Mouse (Mus musculus) spleen, postnatal 36 days (tissue): ENCODE measurements around the gene Cd163l1.

ENCODE experiments used
- DNase-seq, 2 experiments: peaks; one replicate each; pipeline ENCODE4 v3.0.0; 2022; ENCODE audit warnings: low spot score in 2 of 2, mixed read lengths in 1 of 2

Cd163l1 gene

DNA sequence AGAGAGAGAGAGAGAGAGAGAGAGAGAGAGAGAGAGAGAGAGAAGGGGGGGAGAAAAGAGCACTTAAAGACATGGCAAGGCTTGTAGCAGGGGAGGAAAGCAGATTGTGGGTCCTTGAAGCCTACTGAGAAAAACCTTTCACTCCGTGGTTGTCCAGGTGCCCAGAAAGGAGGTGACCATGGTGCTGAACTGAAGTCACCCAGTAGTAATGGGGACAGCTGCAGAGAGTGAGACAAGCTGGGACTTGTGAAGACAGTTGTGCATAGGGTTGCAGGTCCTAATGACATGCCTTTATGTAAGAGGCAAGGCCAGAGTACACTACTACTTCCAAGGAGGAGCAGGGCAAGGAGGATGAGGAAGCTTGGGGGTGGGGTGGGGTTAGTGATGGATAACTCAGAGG, 1.2 kb downstream of the Cd163l1 start:
- DNase-seq: no peak

DNA sequence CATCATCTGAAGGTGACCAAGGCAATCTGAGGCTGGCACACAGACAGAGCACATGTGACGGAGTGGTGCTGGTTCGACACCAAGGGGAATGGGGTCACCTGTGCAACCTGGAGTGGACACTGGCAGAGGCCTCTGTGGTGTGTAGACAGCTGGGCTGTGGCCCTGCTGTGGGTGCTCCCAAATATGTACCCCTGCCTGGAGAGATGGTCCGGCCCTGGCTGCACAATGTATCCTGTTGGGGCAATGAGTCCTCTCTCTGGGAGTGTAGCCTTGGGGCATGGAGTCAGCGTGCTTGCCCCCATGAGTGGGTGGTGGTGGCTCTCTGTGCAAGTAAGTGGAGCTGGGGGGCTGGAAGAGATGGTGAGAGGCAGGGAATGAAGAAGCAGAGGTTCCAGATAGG, 2.3 kb downstream of the Cd163l1 start:
- no peak for DNase-seq

DNA sequence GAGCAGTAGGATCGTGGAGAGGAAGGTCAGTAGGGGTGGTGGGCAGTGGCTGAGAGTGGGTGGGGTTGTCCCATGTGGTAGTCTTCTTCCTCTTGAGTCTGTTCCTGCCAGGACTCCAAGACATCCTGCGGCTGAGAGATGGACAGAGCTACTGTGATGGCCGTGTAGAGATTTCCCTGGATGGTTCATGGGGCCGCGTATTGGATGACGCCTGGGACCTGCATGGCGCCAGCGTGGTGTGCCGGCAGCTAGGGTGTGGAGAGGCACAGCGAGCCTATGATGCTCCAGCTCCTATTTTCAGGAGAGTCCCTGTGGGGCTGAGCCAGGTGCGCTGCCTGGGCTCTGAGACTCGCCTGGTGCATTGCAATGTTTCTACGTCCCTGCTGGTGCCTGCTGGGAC, 6.1 kb downstream of the Cd163l1 start:
- DNase-seq: no peak

DNA sequence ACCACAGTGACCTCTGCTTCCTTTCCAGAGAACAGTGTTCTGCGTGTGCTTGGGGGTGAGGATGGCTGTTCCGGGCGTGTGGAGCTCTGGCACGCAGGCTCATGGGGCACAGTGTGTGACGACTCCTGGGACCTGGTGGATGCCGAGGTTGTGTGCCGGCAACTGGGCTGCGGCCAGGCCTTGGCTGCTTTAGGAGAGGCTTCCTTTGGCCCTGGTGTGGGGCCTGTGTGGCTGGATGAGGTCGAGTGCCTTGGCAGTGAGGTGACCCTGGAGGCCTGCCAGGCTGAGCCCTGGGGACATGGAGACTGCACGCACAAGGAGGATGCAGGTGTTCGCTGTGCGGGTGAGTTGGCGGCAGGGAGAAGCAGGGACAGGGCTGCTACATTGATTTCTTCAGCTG, 10.4 kb downstream of the Cd163l1 start:
- no peak for DNase-seq

DNA sequence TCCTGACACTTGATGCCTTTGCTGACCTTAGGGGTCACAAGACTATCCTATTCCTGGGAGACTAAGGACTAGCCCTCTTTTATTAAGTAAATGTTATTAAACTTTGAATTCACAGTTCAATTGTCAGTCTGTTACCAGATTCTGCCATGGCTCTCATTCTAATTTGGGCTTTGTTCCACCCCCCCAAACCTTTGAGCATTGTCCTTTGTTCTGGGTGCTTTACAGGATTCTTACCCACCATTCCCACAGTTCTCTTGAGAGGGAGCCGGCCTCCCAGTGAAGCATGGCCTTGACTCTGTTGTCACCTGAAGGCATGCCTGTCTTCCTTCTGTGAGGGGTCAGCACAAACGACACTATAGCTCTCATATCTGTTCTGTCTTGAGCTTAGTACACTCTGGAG, 13.0 kb downstream of the Cd163l1 start:
- no peak for DNase-seq

DNA sequence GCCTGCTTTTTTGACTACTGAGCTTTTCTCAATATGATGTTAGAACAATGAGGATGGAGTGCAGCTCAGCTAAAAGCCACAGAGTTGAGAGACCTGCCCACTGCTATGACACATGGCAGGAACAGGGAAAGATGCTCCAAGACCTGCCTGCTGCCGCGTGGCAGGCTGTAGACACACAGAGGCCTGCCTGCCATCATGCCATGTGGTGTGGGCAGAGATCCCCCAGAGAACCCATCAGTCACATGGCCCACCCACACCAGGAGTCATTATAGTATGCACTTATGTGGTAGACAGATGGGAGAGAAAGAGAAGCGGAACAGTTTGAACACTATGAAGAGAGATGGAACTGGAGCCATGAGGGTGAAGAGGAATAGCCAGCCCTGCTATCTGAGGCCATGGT, 15.6 kb downstream of the Cd163l1 start:
- no peak for DNase-seq

DNA sequence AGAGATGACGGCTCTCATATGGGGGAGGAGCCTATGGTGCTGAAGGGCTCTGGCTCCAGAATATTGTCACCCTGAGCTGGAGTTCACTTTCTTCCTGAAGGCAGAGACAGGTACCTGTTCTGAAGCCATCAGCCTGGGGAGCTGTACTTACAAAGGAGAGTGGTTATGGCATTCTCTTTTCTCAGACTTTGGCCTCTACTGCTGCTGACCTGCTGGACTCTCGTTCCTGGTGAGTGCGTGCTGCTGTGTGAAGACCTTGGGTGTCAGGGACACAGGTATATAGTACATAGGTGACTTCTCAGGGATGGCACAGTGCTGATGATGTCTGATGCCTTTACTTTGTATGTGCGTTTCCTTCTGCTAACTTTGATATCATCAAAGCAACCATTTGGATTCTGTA, 29.1 kb downstream of the Cd163l1 start, which contains the start of gene 5830411N06Rik:
5830411N06Rik (plus strand) TSS at position 69 of the 400 bp plus-strand sequence.
- no peak for DNase-seq

DNA sequence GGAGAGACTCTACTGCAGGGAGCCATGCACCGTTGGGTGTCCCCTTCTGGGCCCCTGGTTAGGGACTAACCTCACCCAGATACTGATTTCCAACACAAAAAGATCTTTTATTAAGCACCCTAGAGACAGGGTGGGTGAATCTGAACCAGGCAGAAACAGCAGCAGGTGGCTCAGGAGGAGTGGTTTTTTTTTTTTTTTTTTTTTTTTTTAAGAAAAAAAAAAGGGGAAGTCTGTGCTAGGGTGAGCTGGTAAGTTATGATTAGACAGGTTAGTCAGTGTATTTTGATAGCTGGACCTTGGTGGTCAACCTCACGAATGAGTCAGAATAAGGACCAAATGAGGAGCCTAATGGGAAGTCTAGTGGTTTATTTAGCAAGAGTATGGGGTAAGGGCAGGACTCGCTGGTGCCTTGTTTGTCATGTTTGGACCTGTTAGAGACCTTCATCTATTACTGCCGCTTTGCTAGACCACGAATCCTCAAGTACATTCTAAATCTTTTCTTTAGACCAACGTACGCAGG, 35.8 kb downstream of the Cd163l1 start:
- no peak for DNase-seq
